Mouse (Mus musculus): Measurements from ENCODE around the gene Susd3.

Gene Susd3

GRCm38 (mm10) chr13:49187288-49188218 is 61.0 kb downstream of the Susd3 start, which contains the start of gene Ninj1:
Gene Ninj1, plus strand, starts transcription at chr13:49187485.
- DNase-seq (ENCODE audit: low spot score): peak; percentile 87

GRCm38 (mm10) chr13:49186798-49187287 is 61.7 kb downstream of the Susd3 start:
- no peak for DNase-seq (ENCODE audit: low spot score)

GRCm38 (mm10) chr13:49183646-49184045 is 64.9 kb downstream of the Susd3 start:
- DNase-seq (ENCODE audit: low spot score): no peak

- DNase-seq (ENCODE audit: low spot score): no peak
Observed at GRCm38 (mm10) chr13:49183161-49183560, 65.3 kb downstream of the Susd3 start.

GRCm38 (mm10) chr13:49181411-49181984 is 67.0 kb downstream of the Susd3 start:
- no peak for DNase-seq (ENCODE audit: low spot score)

- no peak for DNase-seq (ENCODE audit: low spot score)
Observed at GRCm38 (mm10) chr13:49180691-49181090, 67.8 kb downstream of the Susd3 start.
